8 mouse cellular contexts compared by ENCODE assay signal in the genomic region with DNA sequence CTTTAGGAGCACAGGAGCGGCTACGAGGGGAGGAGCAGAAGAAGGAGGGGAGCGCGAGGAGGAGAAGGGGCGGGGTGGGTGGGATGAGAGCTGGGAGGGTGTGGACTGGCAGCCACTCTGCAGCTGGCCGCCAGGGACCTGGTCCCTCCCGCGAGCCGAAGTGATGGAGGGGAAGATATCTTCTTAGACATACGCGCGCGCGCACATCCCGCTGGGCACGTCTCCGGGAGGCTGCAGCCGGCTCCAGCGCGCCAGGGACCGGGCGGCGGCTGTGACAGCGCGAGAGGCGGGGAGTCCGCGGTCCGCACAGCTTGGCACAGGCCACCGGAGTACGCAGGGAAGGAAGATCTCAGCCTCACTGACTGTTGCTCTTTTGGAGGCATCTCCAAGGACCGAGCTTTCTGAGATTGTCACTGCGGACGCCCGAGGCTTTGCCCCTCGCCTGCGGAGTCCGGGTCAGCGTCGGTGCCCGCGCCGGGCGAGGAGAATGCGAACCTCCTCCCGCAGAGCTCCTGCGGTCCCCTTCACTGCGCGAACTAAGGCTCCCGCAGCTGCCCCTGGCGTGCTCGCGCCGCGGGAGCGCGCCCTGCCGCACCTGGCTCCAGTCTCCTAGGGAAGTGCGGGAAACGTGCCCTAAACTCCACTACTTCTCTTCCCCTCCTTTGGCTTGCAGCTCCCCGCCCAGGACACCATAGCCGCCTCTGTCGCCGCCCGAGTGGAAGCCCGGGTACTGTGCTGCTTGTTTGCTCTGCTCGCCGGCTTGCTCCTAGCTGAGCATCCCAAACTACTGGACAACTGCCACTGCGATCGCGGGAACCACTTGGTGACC. TPM values are rescaled to one million over a fixed set of nuclear protein-coding genes. Genes with fewer than 3 reads are reported as not detected.
DNase-seq lines count a peak whose midpoint lies in the region; ATAC-seq and TF ChIP-seq lines count a peak whose summit lies in the region.

TSS of gene Hs3st5 (plus strand) at position 88 of the 829 bp plus-strand sequence.

- TF ChIP-seq POLR2A in ES-Bruce4 (IDR thresholded peaks at IDR 0.05; ENCODE audit: insufficient read depth, low read length): no peak

- peak within 1 kb of the TSS; percentile 72 for H3K4me3 ChIP-seq in ES-Bruce4 (ENCODE audit: low read depth, low read length)
- peak within 1 kb of the TSS; percentile 65 for H3K4me3 ChIP-seq in embryonic facial prominence, embryonic 15.5 days (replicated peaks)
- H3K4me3 ChIP-seq in heart, postnatal 0 days (ENCODE audit: low read depth, low read length): peak within 1 kb of the TSS; percentile 66

- WGBS in embryonic facial prominence, embryonic 15.5 days: under 1% methylated on average over 70 of the region's 71 CpGs
- WGBS in heart, postnatal 0 days: under 1% methylated on average over 67 of the region's 71 CpGs

- peak; percentile 90 for ATAC-seq in embryonic facial prominence, embryonic 15.5 days (ENCODE audit: insufficient number of reproducible peaks, low FRiP score, low TSS enrichment, low read depth)
- peak; percentile 60 for ATAC-seq in heart, postnatal 0 days (ENCODE audit: insufficient read depth, low read depth)

- no peaks in the 10 kb centered on the region for H3K27me3 ChIP-seq in ES-Bruce4 (ENCODE audit: control insufficient read depth, insufficient read depth, low read length, poor library complexity, severe bottlenecking)
- H3K27me3 ChIP-seq in embryonic facial prominence, embryonic 15.5 days: peaks cover 21% of the 10 kb centered on the region
- H3K27me3 ChIP-seq in heart, postnatal 0 days (ENCODE audit: control insufficient read depth, insufficient read depth, low read length): peaks cover 43% of the 10 kb centered on the region

- TF ChIP-seq CTCF in ES-Bruce4 (IDR thresholded peaks at IDR 0.05; ENCODE audit: low read depth, low read length): no peak
- no peak for TF ChIP-seq CTCF in heart, postnatal 0 days (IDR thresholded peaks at IDR 0.05; ENCODE audit: low read depth)

- DNase-seq in adrenal gland, postnatal 4 days (ENCODE audit: low spot score in 2 of 2): peak; percentile 5 to 20
- DNase-seq in heart, postnatal 0 days (ENCODE audit: low spot score): peak; percentile 10
- DNase-seq in layer of hippocampus, postnatal 14 days (ENCODE audit: low spot score in 2 of 2): peak; percentile 40 to 57
- DNase-seq in lung, postnatal 14 days: peak; percentile 4
- DNase-seq in retina, postnatal 7 days (ENCODE audit: low read depth, low spot score): peak; percentile 69
- no peak for DNase-seq in MN1 (ENCODE audit: low spot score)

- no peak for TF ChIP-seq EP300 in ES-Bruce4 (IDR thresholded peaks at IDR 0.05; ENCODE audit: insufficient read depth, low read depth, low read length)
- no peak for TF ChIP-seq EP300 in heart, postnatal 0 days (IDR thresholded peaks at IDR 0.05; ENCODE audit: low read depth)

- no peaks in the 10 kb centered on the region for H3K9me3 ChIP-seq in ES-Bruce4 (replicated peaks; ENCODE audit: control insufficient read depth, insufficient read depth, low read length, poor library complexity, severe bottlenecking)
- H3K9me3 ChIP-seq in embryonic facial prominence, embryonic 15.5 days (replicated peaks): no peaks in the 10 kb centered on the region
- H3K9me3 ChIP-seq in heart, postnatal 0 days (replicated peaks; ENCODE audit: control insufficient read depth, low read length): no peaks in the 10 kb centered on the region

- no peak within 1 kb of the TSS for H3K27ac ChIP-seq in ES-Bruce4 (ENCODE audit: insufficient read depth, low read length)
- H3K27ac ChIP-seq in embryonic facial prominence, embryonic 15.5 days (replicated peaks): no peak within 1 kb of the TSS
- no peak within 1 kb of the TSS for H3K27ac ChIP-seq in heart, postnatal 0 days (ENCODE audit: low read depth)

- H3K9ac ChIP-seq in ES-Bruce4 (ENCODE audit: low read depth, poor library complexity, severe bottlenecking): 0 out of 2 replicates have a peak within 1 kb of the TSS, but pooled peaks have one; percentile 19
- H3K9ac ChIP-seq in embryonic facial prominence, embryonic 15.5 days: peak within 1 kb of the TSS; percentile 50
- no peak within 1 kb of the TSS; the same call in 1 of the 2 replicates for H3K9ac ChIP-seq in heart, postnatal 0 days (replicated peaks; ENCODE audit: low read depth, low read length)

- no peaks in the 10 kb centered on the region for H3K36me3 ChIP-seq in ES-Bruce4 (ENCODE audit: control insufficient read depth, insufficient read depth, low read length, poor library complexity, severe bottlenecking)
- H3K36me3 ChIP-seq in embryonic facial prominence, embryonic 15.5 days: no peaks in the 10 kb centered on the region
- no peaks in the 10 kb centered on the region for H3K36me3 ChIP-seq in heart, postnatal 0 days (replicated peaks; ENCODE audit: control insufficient read depth, insufficient read depth, low read length)

- no peaks in the 10 kb centered on the region for H3K4me1 ChIP-seq in ES-Bruce4 (ENCODE audit: control insufficient read depth, insufficient read depth, low read length)
- H3K4me1 ChIP-seq in embryonic facial prominence, embryonic 15.5 days: peaks cover 9% of the 10 kb centered on the region
- H3K4me1 ChIP-seq in heart, postnatal 0 days (ENCODE audit: control insufficient read depth, insufficient read depth): peaks cover 7% of the 10 kb centered on the region; the same call in 1 of the 2 replicates

- H3K4me2 ChIP-seq in embryonic facial prominence, embryonic 15.5 days (replicated peaks): peak within 1 kb of the TSS; percentile 98
- H3K4me2 ChIP-seq in heart, postnatal 0 days (ENCODE audit: low read depth, low read length): peak within 1 kb of the TSS; percentile 99

RNA-seq across cellular contexts. Expression of gene Hs3st5, which starts in this region (rescaled TPM):
- 0.21 TPM in 1 of 2 replicates, not detected in the other for polyA plus RNA-seq in ES-Bruce4 (2011; ENCODE audit: insufficient read depth, insufficient read length, low read depth, missing spikeins)
- 1 to 10 TPM; 2.9 to 4.4 TPM for total RNA-seq in adrenal gland, postnatal 4 days (2021)
- polyA plus RNA-seq in embryonic facial prominence, embryonic 15.5 days (2015; fragmentation: Nextera tagmentation; extraction: Ambion mirVana): 4.7 and 5.6 TPM in 2 replicates
- total RNA-seq in heart, postnatal 0 days (2014; rRNA removed; ENCODE audit: low replicate concordance): 0.23 TPM in 1 of 2 replicates, not detected in the other
- 0.25 and 0.29 TPM in 2 replicates for polyA plus RNA-seq in heart, postnatal 0 days (2015; fragmentation: Nextera tagmentation; extraction: Ambion mirVana)
- total RNA-seq in layer of hippocampus, postnatal 14 days (2021): 1 to 10 TPM; 2.3 to 3.6 TPM

Comparison
In these comparisons a context has a peak if more than half of its experiments do, and no peak if none do; other contexts are left out.
1. Peak in DNase-seq, ATAC-seq, H3K4me3 ChIP-seq and H3K4me2 ChIP-seq in heart, postnatal 0 days; RNA of the gene not detected or under 1 TPM.